Mouse (Mus musculus) stomach, postnatal 0 days (tissue): Measurements from ENCODE around the gene Dnaic2. TPM values are rescaled to one million over a fixed set of nuclear protein-coding genes. Genes with fewer than 3 reads are reported as not detected.

Experiments used
- ATAC-seq: fragments of 200-750 bp; cut with Nextera tagmentation; 2 replicates; pipeline ENCODE4 v1.8.0; 2017; ENCODE audit not compliant: low FRiP score, low TSS enrichment
- DNase-seq: peaks from one replicate; pipeline ENCODE4 v3.0.0-alpha.2; 2016; ENCODE audit warnings: low spot score
- H3K27ac ChIP-seq: fragments of 300-500 bp; sonication (generic); replicated peaks from 2 replicates; pipeline ENCODE4 v1.5.1; 2014; ENCODE audit warnings: mild to moderate bottlenecking, control low read depth
- H3K27me3 ChIP-seq: fragments of 300-500 bp; sonication (generic); 2 replicates; pipeline ENCODE4 v1.6.1; 2014; ENCODE audit warnings: low read length; ENCODE audit not compliant: control insufficient read depth, insufficient read depth
- H3K36me3 ChIP-seq: fragments of 300-500 bp; sonication (generic); 2 replicates; pipeline ENCODE4 v1.6.1; 2014; ENCODE audit warnings: low read length, mixed read lengths; ENCODE audit not compliant: control insufficient read depth, insufficient read depth
- H3K4me1 ChIP-seq: fragments of 300-500 bp; sonication (generic); replicated peaks from 2 replicates; pipeline ENCODE4 v1.6.1; 2014; ENCODE audit warnings: antibody characterized with exemption; ENCODE audit not compliant: control insufficient read depth, insufficient read depth
- H3K4me2 ChIP-seq: fragments of 300-500 bp; sonication (generic); replicated peaks from 2 replicates; pipeline ENCODE4 v1.6.1; 2014; ENCODE audit warnings: low read depth, mild to moderate bottlenecking, control low read depth, moderate library complexity
- H3K4me3 ChIP-seq: fragments of 300-500 bp; sonication (generic); 2 replicates; pipeline ENCODE4 v1.5.1; 2014; ENCODE audit warnings: low read depth, low read length, control low read depth
- H3K9ac ChIP-seq: fragments of 300-500 bp; sonication (generic); 2 replicates; pipeline ENCODE4 v1.6.1; 2014; ENCODE audit warnings: mild to moderate bottlenecking, low read length, control low read depth, mixed read lengths
- H3K9me3 ChIP-seq: fragments of 300-500 bp; sonication (generic); 2 replicates; pipeline ENCODE4 v1.6.1; 2016; ENCODE audit warnings: low read length; ENCODE audit not compliant: control insufficient read depth
- CTCF ChIP-seq: IDR thresholded peaks from 2 replicates; pipeline ENCODE4 v1.5.1; 2016; ENCODE audit warnings: antibody characterized with exemption, low read depth, mild to moderate bottlenecking, moderate library complexity
- EP300 ChIP-seq: optimal IDR thresholded peaks from 2 replicates; pipeline ENCODE3; 2016; ENCODE audit warnings: antibody characterized with exemption
- WGBS: fragments of 180-500 bp; shearing (Covaris S2); extraction: QIAGEN DNeasy Blood & Tissue Kit; methylation state at CpG from one replicate; pipeline ENCODE4 v1.1.7; 2014; 5-methylcytosine and 5-hydroxymethylcytosine counted together
- polyA plus RNA-seq: library from polyadenylated mRNA; unstranded; fragments of >200 nt; fragmentation: Nextera tagmentation; extraction: Ambion mirVana; gene quantifications from 2 replicates; pipeline ENCODE4 v1.2.1, GENCODE M21; 2015

Gene Dnaic2
- polyA plus RNA-seq, 1 experiment from 2014 or later = 0.35 TPM

DNA sequence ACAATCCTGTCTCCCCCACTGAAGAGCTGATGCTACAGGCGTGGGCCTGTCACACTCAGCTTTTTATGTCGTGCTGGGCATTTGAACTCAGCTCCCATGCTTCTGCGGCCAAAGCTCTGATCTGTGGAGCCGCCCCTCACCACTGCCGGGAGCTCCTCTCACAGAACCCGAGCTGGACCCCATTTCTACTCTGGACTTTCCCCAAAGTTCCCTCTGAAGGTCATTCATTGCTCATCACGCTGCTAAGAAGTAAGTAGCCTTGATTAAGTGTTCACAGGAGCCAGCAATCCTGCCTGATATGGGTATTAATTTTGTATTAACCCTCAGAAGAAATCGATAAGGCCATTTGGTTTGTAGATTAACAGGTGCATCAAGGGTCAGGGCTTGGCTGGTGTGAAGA is 4.8 kb upstream of the Dnaic2 start:
- TF ChIP-seq CTCF (no peak), EP300 (no peak)
- ATAC-seq = no peak
- H3K36me3 ChIP-seq = no peaks in the 10 kb centered on the region
- no peak overlapping the region for H3K4me3 ChIP-seq
- no peak overlapping the region for H3K4me2 ChIP-seq
- H3K4me1 ChIP-seq = 0 out of 2 replicates have a peak, but pooled peaks cover 3% of the 10 kb centered on the region
- no peaks in the 10 kb centered on the region for H3K27me3 ChIP-seq
- no peaks in the 10 kb centered on the region for H3K9me3 ChIP-seq
- no peak for DNase-seq
- H3K9ac ChIP-seq = no peak overlapping the region
- no peak overlapping the region for H3K27ac ChIP-seq
- WGBS = 82% methylated on average over 8 of the region's 8 CpGs

DNA sequence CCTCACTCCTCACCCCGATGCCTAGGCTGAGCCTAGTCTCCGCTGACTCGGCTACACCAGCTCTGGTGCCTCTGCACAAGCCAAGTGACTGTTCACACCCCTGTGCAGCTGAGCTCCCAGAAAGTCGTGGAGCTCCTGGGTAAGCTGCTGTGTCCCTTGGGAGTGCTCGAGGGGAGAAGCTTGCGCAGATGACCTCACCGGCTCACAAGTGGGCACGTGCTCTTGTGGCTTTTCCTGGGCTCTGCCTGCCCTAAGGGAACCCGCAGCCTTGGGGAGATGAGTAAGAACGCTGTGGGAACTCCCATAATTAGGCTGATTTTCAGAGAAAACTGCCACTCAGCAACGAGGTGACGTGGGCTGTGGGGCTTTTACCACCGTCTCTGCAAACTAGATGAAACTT is 4.2 kb upstream of the Dnaic2 start:
- H3K36me3 ChIP-seq = no peaks in the 10 kb centered on the region
- H3K9me3 ChIP-seq = no peaks in the 10 kb centered on the region
- no peak overlapping the region for H3K27ac ChIP-seq
- no peak overlapping the region for H3K4me3 ChIP-seq
- H3K4me2 ChIP-seq = no peak overlapping the region
- H3K27me3 ChIP-seq = no peaks in the 10 kb centered on the region
- WGBS = 63% methylated on average over 13 of the region's 13 CpGs
- no peak overlapping the region for H3K9ac ChIP-seq
- ATAC-seq = no peak
- DNase-seq = no peak
- no peak for TF ChIP-seq EP300
- no peak for TF ChIP-seq CTCF
- 0 out of 2 replicates have a peak, but pooled peaks cover 3% of the 10 kb centered on the region for H3K4me1 ChIP-seq

DNA sequence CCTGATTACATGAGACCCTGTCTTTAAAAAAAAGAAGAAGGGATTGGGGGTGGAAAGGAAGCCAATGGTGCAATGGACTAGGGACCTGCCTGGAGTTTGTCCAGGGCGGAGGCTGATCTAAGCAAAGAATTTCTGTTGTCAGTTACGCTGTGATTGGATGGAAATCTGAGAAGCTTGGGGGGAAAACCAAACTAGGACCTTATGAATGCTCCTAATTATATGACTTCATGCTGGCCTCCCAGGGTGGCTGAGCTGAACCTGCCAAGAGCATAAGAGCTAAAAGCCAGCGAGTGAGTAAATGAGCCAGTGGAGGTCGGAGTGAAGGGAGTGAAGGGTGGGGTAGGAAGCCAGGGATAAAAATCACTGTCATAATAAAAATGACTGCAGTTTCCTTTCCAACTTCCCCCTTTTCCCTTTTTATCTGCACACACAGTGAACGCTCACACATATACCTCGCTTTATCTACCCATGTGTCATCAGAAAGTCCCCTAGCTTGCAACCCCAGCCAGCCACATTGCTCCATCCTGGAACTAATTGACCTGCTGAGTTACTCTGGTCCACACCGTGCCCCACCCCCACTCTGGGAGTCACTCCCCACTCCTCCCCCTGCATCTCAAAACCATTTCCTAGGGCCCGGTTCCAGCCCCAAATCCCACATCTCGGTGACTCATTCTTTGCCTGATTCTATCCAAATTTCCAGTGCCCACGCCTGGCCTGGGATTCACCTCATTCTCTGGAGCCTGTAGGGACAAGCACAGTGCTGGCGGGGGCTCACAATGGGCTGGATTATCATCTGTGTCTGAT is 2.2 kb upstream of the Dnaic2 start:
- Histone ChIP-seq H3K4me3 (no peak overlapping the region), H3K27ac (no peak overlapping the region; the same call in 1 of the 2 replicates), H3K27me3 (no peaks in the 10 kb centered on the region), H3K9me3 (no peaks in the 10 kb centered on the region), H3K36me3 (no peaks in the 10 kb centered on the region), H3K4me2 (no peak overlapping the region), H3K4me1 (0 out of 2 replicates have a peak, but pooled peaks cover 3% of the 10 kb centered on the region), H3K9ac (no peak overlapping the region)
- TF ChIP-seq EP300 (no peak), CTCF (no peak)
- DNase-seq (peak; percentile 27), ATAC-seq (peak; percentile 42; the same call in 1 of the 2 replicates)
- 20% methylated on average over 11 of the region's 11 CpGs for WGBS

DNA sequence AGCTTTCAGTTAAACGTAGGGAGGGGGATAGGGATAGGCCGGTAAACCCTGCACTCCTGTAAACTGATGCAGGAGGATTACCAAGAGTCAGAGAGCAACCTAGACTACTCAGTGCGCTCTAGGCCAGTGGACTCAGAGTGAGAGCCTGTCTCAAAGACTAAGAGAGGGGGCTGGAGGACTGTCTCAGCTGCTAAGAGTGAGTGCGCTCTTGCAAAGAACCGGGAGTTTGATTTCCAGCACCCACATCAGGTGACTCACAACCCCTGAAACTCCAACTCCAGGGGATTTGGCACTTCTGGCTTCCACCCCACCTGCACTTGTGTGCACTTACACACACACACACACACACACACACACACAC is 598 bp downstream of the Dnaic2 start:
- Histone ChIP-seq H3K4me3 (no peak overlapping the region), H3K27ac (no peak overlapping the region), H3K36me3 (no peaks in the 10 kb centered on the region), H3K27me3 (no peaks in the 10 kb centered on the region), H3K9me3 (no peaks in the 10 kb centered on the region), H3K9ac (0 out of 2 replicates have a peak overlapping the region, but pooled peaks have one; percentile 8), H3K4me1 (0 out of 2 replicates have a peak, but pooled peaks cover 3% of the 10 kb centered on the region), H3K4me2 (peak overlapping the region; percentile 50; the same call in 1 of the 2 replicates)
- 33% methylated on average over 5 of the region's 5 CpGs for WGBS
- no peak for TF ChIP-seq CTCF
- no peak for TF ChIP-seq EP300
- ATAC-seq (no peak), DNase-seq (no peak)

DNA sequence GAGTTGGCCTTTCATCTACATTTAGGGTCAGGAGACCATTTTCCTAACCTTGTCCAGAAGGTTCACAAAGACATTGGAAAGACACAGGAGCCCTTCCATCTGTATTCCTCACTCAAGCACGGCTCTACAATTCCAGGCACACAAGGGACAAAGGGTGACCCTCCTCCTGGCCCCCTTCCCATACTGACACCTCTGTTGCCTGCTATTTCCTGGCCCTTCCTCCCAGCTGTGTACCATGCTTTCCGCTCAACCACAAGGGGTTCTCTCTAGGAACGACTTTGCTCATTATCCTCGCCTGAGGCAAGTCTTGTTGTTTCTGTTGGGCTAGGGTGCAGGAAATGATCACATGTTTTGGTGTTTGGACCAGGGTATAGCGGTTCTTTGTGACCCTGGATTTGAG is 1.1 kb downstream of the Dnaic2 start:
- no peaks in the 10 kb centered on the region for H3K36me3 ChIP-seq
- no peak for DNase-seq
- no peak for ATAC-seq
- H3K4me3 ChIP-seq = no peak overlapping the region
- H3K4me1 ChIP-seq = 0 out of 2 replicates have a peak, but pooled peaks cover 3% of the 10 kb centered on the region
- WGBS = 64% methylated on average over 5 of the region's 5 CpGs
- H3K9ac ChIP-seq = no peak overlapping the region
- H3K27ac ChIP-seq = no peak overlapping the region
- H3K27me3 ChIP-seq = no peaks in the 10 kb centered on the region
- no peak overlapping the region for H3K4me2 ChIP-seq
- no peak for TF ChIP-seq CTCF
- no peak for TF ChIP-seq EP300
- no peaks in the 10 kb centered on the region for H3K9me3 ChIP-seq

DNA sequence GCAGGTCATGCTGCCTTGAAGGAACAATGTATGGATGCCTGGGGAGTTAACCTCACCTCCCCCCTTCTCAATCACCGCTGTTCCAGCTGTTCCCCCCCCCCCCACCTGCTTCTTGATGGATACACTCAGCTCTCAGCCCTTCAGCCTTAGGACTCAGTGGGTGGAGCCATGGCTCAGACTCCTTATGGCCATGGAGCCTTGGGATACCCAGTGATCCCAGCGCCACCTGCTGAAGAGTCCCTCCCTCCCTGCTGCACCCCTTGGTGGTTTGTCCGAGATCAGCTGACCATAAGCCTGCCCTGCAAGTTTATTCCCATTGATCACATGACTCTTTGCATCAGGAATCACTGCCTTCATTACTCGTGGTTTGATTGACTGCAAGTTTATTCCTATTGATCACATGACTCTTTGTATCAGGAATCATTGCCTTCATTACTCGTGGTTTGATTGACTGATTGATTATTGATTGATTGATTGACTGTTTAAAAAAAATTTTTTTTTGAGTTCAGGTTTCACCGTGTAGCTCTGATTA is 2.7 kb downstream of the Dnaic2 start:
- Histone ChIP-seq H3K27ac (no peak overlapping the region), H3K9me3 (no peaks in the 10 kb centered on the region), H3K4me2 (no peak overlapping the region), H3K4me3 (no peak overlapping the region), H3K27me3 (no peaks in the 10 kb centered on the region), H3K36me3 (no peaks in the 10 kb centered on the region), H3K9ac (no peak overlapping the region), H3K4me1 (0 out of 2 replicates have a peak, but pooled peaks cover 3% of the 10 kb centered on the region)
- 55% methylated on average over 5 of the region's 6 CpGs for WGBS
- ATAC-seq = 0 out of 2 replicates have a peak, but pooled peaks have one; percentile 36
- TF ChIP-seq CTCF (0 out of 2 replicates have a peak, but pooled peaks have one; percentile 8), EP300 (no peak)
- peak; percentile 41 for DNase-seq
